Mouse (Mus musculus) small intestine, adult 2 months (tissue): ENCODE data around the gene Phf2. TPM values are rescaled to one million over a fixed set of nuclear protein-coding genes. Genes with fewer than 3 reads are reported as not detected.

ENCODE experiments used
- H3K27ac ChIP-seq: fragments of 200-500 bp; 2 replicates; pipeline ENCODE4 v1.5.1; 2012; ENCODE audit warnings: low read depth, low read length, control low read depth, inconsistent platforms; ENCODE audit not compliant: insufficient read depth
- H3K27me3 ChIP-seq: fragments of 200-500 bp; 2 replicates; pipeline ENCODE4 v1.6.1; 2012; ENCODE audit warnings: mild to moderate bottlenecking, moderate library complexity, low read length, inconsistent platforms; ENCODE audit not compliant: control insufficient read depth, insufficient read depth
- H3K36me3 ChIP-seq: fragments of 200-500 bp; 2 replicates; pipeline ENCODE4 v1.6.1; 2012; ENCODE audit warnings: mild to moderate bottlenecking, low read length, control low read depth, inconsistent platforms; ENCODE audit not compliant: control insufficient read depth, insufficient read depth
- H3K4me1 ChIP-seq: fragments of 200-500 bp; 2 replicates; pipeline ENCODE4 v1.6.1; 2012; ENCODE audit warnings: low read length, inconsistent platforms, mixed read lengths; ENCODE audit not compliant: control insufficient read depth, insufficient read depth, insufficient read length
- H3K4me3 ChIP-seq: fragments of 200-500 bp; 2 replicates; pipeline ENCODE4 v1.5.1; 2012; ENCODE audit warnings: low read depth, mild to moderate bottlenecking, control low read depth, inconsistent platforms, low read length, moderate library complexity
- CTCF ChIP-seq: fragments of 200-500 bp; IDR thresholded peaks from 2 replicates; pipeline ENCODE4 v1.5.1; 2012; ENCODE audit warnings: low read depth, mild to moderate bottlenecking, control low read depth, inconsistent platforms, low read length, moderate library complexity, mixed read lengths; ENCODE audit not compliant: insufficient replicate concordance, insufficient read length; ENCODE audit errors: extremely low read depth
- POLR2A ChIP-seq: fragments of 200-500 bp; IDR thresholded peaks from 2 replicates; pipeline ENCODE4 v1.6.1; 2012; ENCODE audit warnings: low read depth, mild to moderate bottlenecking, control low read depth, inconsistent platforms, low read length, moderate library complexity
- WGBS: fragments of 180-500 bp; shearing (Covaris S2); methylation state at CpG from one replicate; pipeline ENCODE4 v1.1.7; 2018; 5-methylcytosine and 5-hydroxymethylcytosine counted together
- polyA plus RNA-seq: library from polyadenylated mRNA; depleted of rRNA; stranded (reverse); fragments of >200 nt; gene quantifications from 2 replicates; pipeline ENCODE4 v1.2.3, GENCODE M21; 2012

The Phf2 gene
- polyA plus RNA-seq, 1 experiment: 11.0 TPM

GRCm38 (mm10) chr13:48858054-48858453 is 12.9 kb downstream of the Phf2 start:
- H3K27me3 ChIP-seq: no peaks in the 10 kb centered on the region
- H3K27ac ChIP-seq: no peak overlapping the region
- H3K4me1 ChIP-seq: peaks cover 16% of the 10 kb centered on the region
- H3K4me3 ChIP-seq: no peak overlapping the region
- H3K36me3 ChIP-seq: no peaks in the 10 kb centered on the region
- TF ChIP-seq POLR2A (no peak), CTCF (no peak)
- 72% methylated on average over 6 of the region's 6 CpGs for WGBS

GRCm38 (mm10) chr13:48857246-48857932 is 13.5 kb downstream of the Phf2 start:
- WGBS: 45% methylated on average over 7 of the region's 7 CpGs
- Histone ChIP-seq H3K36me3 (no peaks in the 10 kb centered on the region), H3K4me1 (peaks cover 19% of the 10 kb centered on the region), H3K4me3 (no peak overlapping the region), H3K27ac (no peak overlapping the region), H3K27me3 (no peaks in the 10 kb centered on the region)
- no peak for TF ChIP-seq CTCF

GRCm38 (mm10) chr13:48853947-48854346 is 17.0 kb downstream of the Phf2 start:
- no peak for TF ChIP-seq POLR2A
- no peak for TF ChIP-seq CTCF
- 14% methylated on average over 3 of the region's 3 CpGs for WGBS
- H3K4me3 ChIP-seq: no peak overlapping the region
- H3K27ac ChIP-seq: peak overlapping the region; percentile 75
- no peaks in the 10 kb centered on the region for H3K36me3 ChIP-seq
- H3K4me1 ChIP-seq: peaks cover 25% of the 10 kb centered on the region
- H3K27me3 ChIP-seq: no peaks in the 10 kb centered on the region

GRCm38 (mm10) chr13:48853475-48853874 is 17.4 kb downstream of the Phf2 start:
- H3K27ac ChIP-seq: no peak overlapping the region
- TF ChIP-seq CTCF (no peak), POLR2A (no peak)
- no peaks in the 10 kb centered on the region for H3K27me3 ChIP-seq
- H3K4me1 ChIP-seq: peaks cover 25% of the 10 kb centered on the region
- H3K36me3 ChIP-seq: no peaks in the 10 kb centered on the region
- 7% methylated on average over 2 of the region's 2 CpGs for WGBS
- H3K4me3 ChIP-seq: no peak overlapping the region

GRCm38 (mm10) chr13:48852859-48853258 is 18.1 kb downstream of the Phf2 start:
- Histone ChIP-seq H3K27me3 (no peaks in the 10 kb centered on the region), H3K36me3 (no peaks in the 10 kb centered on the region), H3K27ac (no peak overlapping the region), H3K4me1 (peaks cover 21% of the 10 kb centered on the region), H3K4me3 (no peak overlapping the region)
- TF ChIP-seq CTCF (no peak), POLR2A (no peak)
- WGBS: 39% methylated on average over 3 of the region's 3 CpGs

GRCm38 (mm10) chr13:48851719-48852118 is 19.2 kb downstream of the Phf2 start:
- H3K27me3 ChIP-seq: no peaks in the 10 kb centered on the region
- TF ChIP-seq POLR2A (no peak), CTCF (no peak)
- no peak overlapping the region for H3K4me3 ChIP-seq
- H3K4me1 ChIP-seq: peaks cover 23% of the 10 kb centered on the region; the same call in 1 of the 2 replicates
- H3K27ac ChIP-seq: no peak overlapping the region
- no peaks in the 10 kb centered on the region for H3K36me3 ChIP-seq
- 74% methylated on average over 5 of the region's 5 CpGs for WGBS

- peaks cover 23% of the 10 kb centered on the region; the same call in 1 of the 2 replicates for H3K4me1 ChIP-seq
- H3K36me3 ChIP-seq: no peaks in the 10 kb centered on the region
- H3K4me3 ChIP-seq: no peak overlapping the region
- TF ChIP-seq CTCF: no peak
- H3K27me3 ChIP-seq: no peaks in the 10 kb centered on the region
- H3K27ac ChIP-seq: no peak overlapping the region
- WGBS: 81% methylated on average over 8 of the region's 8 CpGs
Measured at GRCm38 (mm10) chr13:48850771-48851170, 20.1 kb downstream of the Phf2 start.
